Mouse (Mus musculus) liver, embryonic 14.5 days (tissue): Measurements from ENCODE around the gene Nrg3.

ENCODE experiments used
- CTCF ChIP-seq: IDR thresholded peaks from 2 replicates; pipeline ENCODE4 v1.5.1; 2016; ENCODE audit warnings: antibody characterized with exemption, low read depth, control low read depth
- EP300 ChIP-seq: IDR thresholded peaks from 2 replicates; pipeline ENCODE4 v1.6.1; 2016; ENCODE audit warnings: antibody characterized with exemption, low read depth

- TF ChIP-seq CTCF: no peak
- TF ChIP-seq EP300: no peak
These were observed 232.6 kb downstream of the Nrg3 start for GRCm38 (mm10) chr14:39240267-39240666.
